Mouse (Mus musculus) stomach, postnatal 0 days (tissue): ENCODE measurements around the gene Atp6v1fnb.

Experiments used
- CTCF ChIP-seq: IDR thresholded peaks from 2 replicates; pipeline ENCODE4 v1.5.1; 2016; ENCODE audit warnings: antibody characterized with exemption, low read depth, mild to moderate bottlenecking, moderate library complexity
- EP300 ChIP-seq: optimal IDR thresholded peaks from 2 replicates; pipeline ENCODE3; 2016; ENCODE audit warnings: antibody characterized with exemption

GRCm38 (mm10) chr6:29428171-29428570 lies 43.1 kb upstream of the Atp6v1fnb start:
- TF ChIP-seq CTCF: no peak
- no peak for TF ChIP-seq EP300
